Mouse (Mus musculus) urinary bladder, postnatal 36 days (tissue): ENCODE results near the gene Gm37240.
"Not testable (repeated sequence)": the region's sequence is repeated elsewhere in the genome, so short reads cannot be mapped to it uniquely, and the experiment has no call there.

Experiments used
- DNase-seq, 2 experiments: peaks; one replicate each; pipeline ENCODE4 v3.0.0; 2022; ENCODE audit warnings: low spot score in 2 of 2, mixed read lengths in 1 of 2

Gm37240 gene

DNA sequence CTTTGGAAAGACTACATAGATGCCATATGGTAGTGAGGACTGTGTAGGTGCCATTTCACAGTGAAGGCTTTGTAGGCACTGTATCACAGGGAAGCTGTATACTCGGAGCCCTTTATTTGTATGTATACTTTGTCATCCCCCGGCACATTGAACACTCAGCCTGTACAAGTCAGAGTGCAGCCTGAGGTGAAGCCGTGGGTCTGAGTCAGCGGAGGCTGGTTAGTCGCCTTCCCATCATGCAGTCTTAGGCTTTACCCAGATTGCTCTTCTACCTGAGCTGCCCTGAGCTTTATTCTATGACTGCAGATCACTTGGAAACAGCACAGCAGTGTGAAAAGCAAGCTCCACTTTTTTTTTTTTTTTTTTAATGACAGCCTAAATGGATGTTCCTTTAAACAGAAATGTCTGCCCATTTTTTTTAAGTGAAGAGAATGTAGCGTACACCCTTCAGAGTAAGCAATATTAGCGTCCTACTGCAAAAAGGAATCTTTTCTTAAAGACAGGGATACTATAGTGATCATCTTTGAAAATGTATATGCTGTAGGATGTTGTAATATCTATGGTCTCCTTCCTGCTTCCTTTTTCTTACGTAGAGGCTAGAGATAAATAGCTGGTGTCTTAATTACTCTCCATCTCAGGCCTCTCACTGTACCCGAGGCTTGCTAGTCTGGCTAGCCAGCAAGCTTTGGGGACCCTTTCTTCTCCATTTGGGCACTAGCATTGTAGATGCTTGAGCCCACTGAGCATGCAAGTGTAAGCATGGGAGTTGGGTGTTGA is 969.2 kb downstream of the Gm37240 start:
- no peak for DNase-seq

- DNase-seq, result no peak
Observed at GRCm38 (mm10) chr3:84914284-84914683, 973.0 kb downstream of the Gm37240 start.

DNA sequence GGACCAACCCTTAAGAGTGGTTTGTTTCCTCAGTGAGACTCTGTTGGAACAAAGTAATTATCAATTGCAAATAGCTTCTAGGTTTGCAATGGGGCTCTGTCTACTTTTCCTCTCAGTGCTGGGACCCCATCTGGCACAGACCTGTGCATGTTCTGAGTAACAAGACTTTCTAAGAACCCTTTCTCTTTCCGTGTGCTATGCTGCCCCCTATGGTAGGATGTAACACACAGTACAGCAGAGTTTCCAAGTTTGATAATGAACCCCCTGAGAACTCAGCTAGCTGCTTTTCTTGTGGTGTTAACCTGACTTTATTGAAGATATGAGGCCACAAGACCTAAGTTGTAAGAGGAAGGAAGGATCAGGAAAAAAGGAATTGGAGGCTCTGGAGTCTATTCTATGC is 980.8 kb downstream of the Gm37240 start:
- no peak for DNase-seq

DNA sequence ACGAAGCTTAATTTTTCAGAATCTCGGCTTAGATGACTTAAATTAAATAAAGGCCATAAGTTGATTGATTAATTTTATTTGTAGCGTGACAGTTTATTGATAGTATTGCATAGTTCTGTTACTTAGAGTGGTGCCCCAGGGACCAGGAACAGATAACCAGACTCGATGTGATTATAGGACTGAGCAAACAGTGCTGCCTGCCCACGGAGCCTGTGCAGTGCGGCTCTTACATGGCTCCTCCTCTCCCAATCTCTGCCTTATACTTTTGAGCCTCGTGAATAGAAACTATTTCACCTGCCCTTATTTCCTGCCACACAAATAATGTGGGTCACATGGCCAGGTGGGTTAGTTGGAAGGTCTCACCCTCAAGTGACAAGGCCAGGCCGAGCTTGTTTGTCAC is 989.4 kb downstream of the Gm37240 start:
- no peak for DNase-seq

GRCm38 (mm10) chr3:84890983-84891382 is 996.3 kb downstream of the Gm37240 start:
- DNase-seq, result no peak

- DNase-seq, result no peak
Observed at GRCm38 (mm10) chr3:84889648-84890047, 997.7 kb downstream of the Gm37240 start.

DNA sequence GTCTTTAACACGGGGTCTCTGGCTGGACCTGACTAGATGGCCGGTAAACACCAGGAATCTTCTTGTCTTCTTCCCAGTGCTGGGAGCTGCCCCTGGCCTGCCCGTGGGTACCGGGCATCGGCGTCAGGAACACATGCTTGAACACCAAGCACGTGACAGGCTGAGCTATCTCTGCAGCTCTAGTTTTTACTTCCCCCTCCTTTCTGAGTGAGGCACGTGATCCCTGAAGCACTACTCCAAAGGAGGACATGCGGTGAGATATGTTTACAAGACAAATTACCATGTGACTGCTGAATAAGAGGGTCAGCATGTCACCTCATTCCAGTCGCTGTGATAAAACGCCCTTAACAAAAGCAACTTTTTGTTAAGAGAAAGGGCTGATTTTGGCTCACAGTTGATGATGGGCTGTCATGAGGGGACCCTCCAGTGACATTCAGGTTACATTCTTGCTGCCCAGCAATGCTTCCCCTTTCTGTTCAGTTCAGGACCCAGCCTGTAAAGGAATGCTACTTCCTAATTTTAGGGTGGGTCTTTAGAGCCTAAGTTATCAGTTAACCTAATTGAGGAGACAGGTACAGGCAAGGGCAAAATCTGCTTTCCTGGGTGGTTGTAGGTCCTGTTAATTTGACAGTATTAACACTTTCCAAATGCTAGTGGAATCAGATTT is 1003.4 kb downstream of the Gm37240 start:
- DNase-seq, result peak in 1 of 2 experiments; percentile 11

DNA sequence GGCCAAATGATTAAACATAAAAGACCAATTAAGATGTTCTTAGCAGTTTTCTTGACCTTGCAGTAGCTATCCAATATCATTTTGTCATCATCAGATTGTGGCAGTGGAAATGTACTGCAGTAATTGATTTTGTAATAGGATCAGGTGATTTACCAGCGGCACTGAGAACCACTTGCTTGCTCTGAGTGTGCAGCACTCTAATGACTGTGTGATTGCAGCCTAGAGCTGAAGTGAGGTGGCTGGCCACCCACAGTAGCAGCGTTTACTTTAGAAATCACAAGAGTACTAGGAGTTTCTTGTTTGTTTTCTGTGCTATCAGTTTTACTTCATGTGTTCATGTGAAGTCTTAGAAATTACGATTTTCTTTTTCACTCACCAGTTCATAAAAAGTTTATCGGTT is 1011.1 kb downstream of the Gm37240 start:
- no peak for DNase-seq

DNA sequence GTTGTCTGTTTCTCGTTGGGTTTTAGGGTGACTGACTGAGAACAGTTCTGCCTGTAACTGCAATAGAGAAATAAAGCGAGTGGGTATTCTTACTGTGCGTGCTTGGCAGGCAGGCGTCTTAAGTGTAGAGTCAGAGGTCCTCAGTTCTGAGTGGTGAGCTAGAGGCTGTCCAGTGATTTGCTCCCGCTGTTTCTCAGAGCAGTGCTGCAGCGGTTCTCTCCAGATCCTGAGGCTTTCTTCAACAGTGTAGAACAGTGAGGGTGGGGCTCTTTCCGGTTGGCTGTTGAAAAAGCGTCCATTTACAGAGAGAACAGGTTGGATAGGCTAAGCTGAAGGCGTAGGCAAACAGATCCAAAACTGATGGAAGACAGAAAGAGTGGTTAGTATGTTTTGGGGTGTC is 1012.0 kb downstream of the Gm37240 start:
- no peak for DNase-seq

DNA sequence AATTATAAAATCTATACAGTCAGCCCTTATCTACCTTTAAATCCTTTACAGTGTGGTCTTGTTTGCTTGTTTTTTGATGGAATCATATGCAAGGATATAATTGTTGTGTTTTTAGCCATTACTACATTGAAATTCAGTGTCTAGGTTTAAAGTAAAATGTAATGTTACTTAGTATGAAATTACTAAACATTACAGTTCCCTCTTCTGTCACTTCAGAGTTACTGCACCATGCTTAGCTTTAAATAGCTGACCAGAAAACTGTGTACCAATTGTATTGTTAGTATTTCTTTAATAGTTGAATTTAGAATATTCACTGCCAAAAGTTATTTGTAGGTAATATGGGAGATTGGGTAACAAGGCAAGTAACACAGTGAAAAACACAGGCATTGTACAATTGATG is 1017.2 kb downstream of the Gm37240 start:
- no peak for DNase-seq

DNA sequence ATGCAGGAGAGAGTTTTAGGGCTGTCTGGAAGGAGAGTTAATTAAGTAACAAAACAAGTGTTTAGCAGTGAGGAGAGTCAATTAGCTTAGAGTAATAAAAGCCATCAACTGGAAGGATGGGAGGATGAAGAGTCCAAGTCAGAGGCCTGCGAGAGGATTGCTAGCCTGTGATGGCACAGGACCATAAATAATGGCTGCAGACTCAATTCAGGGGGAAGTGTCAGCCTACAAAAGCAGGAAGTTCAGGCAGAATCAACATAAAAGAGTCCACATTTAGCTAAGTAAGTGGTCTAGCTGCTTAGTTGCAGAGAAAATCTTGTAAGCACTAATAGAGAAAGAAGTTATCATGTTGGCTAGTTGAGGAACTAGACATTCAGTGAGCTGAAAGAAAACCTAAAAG is 1019.3 kb downstream of the Gm37240 start:
- no peak for DNase-seq

- DNase-seq, result no peak
Observed at GRCm38 (mm10) chr3:84867434-84867975, 1019.8 kb downstream of the Gm37240 start.

GRCm38 (mm10) chr3:84866866-84867265 is 1020.5 kb downstream of the Gm37240 start:
- no peak for DNase-seq

DNA sequence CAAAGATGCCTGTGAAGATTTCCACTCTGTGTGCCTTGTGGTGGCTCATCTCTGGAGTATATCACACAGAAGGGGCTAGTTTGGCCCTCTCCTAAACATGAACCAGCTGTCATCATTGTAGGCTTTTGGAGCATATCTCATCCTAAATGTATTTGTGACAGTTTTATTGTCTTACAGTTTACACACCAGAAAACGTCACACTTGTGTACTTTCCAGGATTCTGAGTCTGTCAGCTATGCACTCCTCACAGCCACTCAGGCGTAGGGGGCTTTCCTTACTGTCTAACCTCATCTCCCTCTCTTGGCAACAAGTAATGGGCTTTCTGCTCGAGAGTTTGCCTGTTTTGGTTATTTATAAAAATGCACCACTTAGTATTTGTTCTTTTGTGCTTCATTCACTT is 1021.6 kb downstream of the Gm37240 start:
- no peak for DNase-seq

- not testable (repeated sequence) for DNase-seq
Observed at GRCm38 (mm10) chr3:84861817-84862216, 1025.5 kb downstream of the Gm37240 start.

DNA sequence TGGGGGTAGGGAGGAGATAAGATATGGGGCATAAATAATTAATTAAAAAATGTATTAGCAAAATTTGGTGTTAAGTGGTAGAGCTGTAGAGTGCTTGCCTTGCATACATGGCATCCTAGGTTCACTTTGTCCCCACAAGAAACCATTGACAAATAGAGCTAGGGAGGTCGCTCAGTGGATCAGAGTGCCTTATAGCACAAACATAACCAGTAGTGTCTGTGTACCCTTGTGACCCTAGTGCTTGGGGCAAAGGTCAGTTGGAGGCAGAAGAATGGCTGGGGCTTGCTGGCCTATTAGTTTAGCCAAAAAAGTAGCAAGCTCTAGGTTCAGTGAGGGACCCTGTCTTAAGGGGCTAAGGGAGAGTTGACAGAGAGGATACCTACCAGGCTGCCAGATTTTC is 1026.6 kb downstream of the Gm37240 start:
- DNase-seq, result no peak

GRCm38 (mm10) chr3:84854440-84854839 is 1032.9 kb downstream of the Gm37240 start:
- no peak for DNase-seq

DNA sequence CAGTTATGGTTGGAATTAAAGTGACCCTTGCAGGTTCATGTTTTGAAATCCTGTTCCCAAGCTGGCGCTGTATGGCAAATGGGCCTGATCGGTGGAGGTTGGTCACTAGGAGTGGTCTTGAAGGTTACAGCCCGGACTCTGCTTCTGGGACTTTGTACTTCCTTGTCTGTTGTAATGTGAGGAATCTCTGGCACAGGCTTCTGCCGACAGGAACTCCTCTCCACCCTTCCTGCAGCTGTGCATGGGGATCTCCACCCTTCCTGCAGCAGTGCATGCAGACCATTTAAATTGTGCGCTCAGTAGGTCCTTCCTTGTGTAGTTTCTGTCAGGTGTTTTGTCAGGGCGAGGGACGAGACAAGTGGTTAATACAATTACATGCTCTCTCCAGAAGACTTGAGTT is 1034.4 kb downstream of the Gm37240 start:
- DNase-seq, result peak in 1 of 2 experiments; percentile 18

- DNase-seq, result no peak
Observed at GRCm38 (mm10) chr3:84851801-84852200, 1035.5 kb downstream of the Gm37240 start.

GRCm38 (mm10) chr3:84850418-84850817 is 1036.9 kb downstream of the Gm37240 start:
- DNase-seq, result no peak

DNA sequence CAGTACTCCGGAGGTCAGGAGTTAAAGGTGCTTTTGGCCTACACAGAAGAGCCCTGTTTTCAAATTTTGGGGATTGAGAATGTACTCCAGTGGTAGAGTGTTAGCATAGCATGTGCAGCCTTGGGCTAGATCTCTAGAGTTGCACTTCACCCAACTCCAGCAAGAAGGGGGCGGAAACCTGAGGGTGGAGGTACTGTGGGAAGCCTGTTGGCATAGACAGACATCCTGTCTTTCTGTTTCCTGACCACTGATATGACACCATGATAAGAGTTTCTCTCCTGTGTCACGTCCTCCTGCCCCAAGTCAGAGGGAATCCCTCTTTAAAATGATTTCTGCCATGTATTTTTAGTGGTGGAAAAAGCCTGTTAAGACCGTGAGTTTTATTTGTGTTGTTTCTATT is 1038.5 kb downstream of the Gm37240 start:
- no peak for DNase-seq

- DNase-seq, result peak; percentile 30 to 32
Observed at GRCm38 (mm10) chr3:84843594-84843993, 1043.7 kb downstream of the Gm37240 start.

DNA sequence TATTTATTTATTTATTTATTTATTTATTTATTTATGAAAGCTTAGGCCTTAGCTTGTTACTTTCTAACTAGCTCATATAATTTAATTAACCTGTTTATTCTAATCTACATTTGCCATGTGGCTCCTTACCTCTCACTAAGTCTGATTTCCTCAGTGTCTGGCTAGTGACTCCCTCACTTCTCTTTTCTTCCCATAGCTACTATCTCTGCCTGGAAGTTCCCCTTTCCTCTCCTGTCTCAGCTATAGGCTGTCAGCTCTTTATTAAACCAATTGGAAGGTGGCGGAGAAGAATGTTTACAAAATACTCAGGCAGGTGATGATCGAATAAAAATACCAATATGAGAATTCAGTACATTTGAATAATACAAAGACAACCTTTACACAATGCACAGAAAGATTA is 1044.5 kb downstream of the Gm37240 start:
- no peak for DNase-seq
